Mouse (Mus musculus): ENCODE measurements around the gene Slc35e3. TPM values are rescaled to one million over a fixed set of nuclear protein-coding genes. Genes with fewer than 3 reads are reported as not detected.

The Slc35e3 gene
- polyA plus RNA-seq (2015; fragmentation: Nextera tagmentation; extraction: Ambion mirVana), result 17.5 and 18.5 TPM in 2 replicates

GRCm38 (mm10) chr10:117746297-117746883 is at the start of gene Slc35e3:
Gene Slc35e3, minus strand, starts transcription at chr10:117746365.
- 14% methylated on average over 40 of the region's 46 CpGs for WGBS
- peaks cover 8% of the 10 kb centered on the region for H3K4me1 ChIP-seq
- H3K4me3 ChIP-seq, result peak within 1 kb of the TSS; percentile 52
- H3K36me3 ChIP-seq, result peaks cover 25% of the 10 kb centered on the region
- no peaks in the 10 kb centered on the region for H3K27me3 ChIP-seq
- H3K9me3 ChIP-seq, result no peaks in the 10 kb centered on the region
- peak; percentile 97 for ATAC-seq (ENCODE audit: borderline replicate concordance, extremely low read depth, low FRiP score, low TSS enrichment)
- peak within 1 kb of the TSS; percentile 79 for H3K4me2 ChIP-seq
- H3K9ac ChIP-seq, result peak within 1 kb of the TSS; percentile 57
- H3K27ac ChIP-seq, result peak within 1 kb of the TSS; percentile 80

GRCm38 (mm10) chr10:117795206-117795605 is 49.0 kb upstream of the Slc35e3 start:
- no peaks in the 10 kb centered on the region for H3K36me3 ChIP-seq
- 63% methylated on average over 4 of the region's 4 CpGs for WGBS
- no peaks in the 10 kb centered on the region for H3K27me3 ChIP-seq
- H3K9me3 ChIP-seq, result no peaks in the 10 kb centered on the region
- no peak overlapping the region for H3K4me3 ChIP-seq
- no peak overlapping the region for H3K9ac ChIP-seq
- no peak overlapping the region for H3K4me2 ChIP-seq
- peaks cover 18% of the 10 kb centered on the region for H3K4me1 ChIP-seq
- no peak for ATAC-seq (ENCODE audit: borderline replicate concordance, extremely low read depth, low FRiP score, low TSS enrichment)
- no peak overlapping the region for H3K27ac ChIP-seq

GRCm38 (mm10) chr10:117793436-117794030 is 47.4 kb upstream of the Slc35e3 start:
- no peaks in the 10 kb centered on the region for H3K9me3 ChIP-seq
- peak overlapping the region; percentile 87 for H3K27ac ChIP-seq
- peaks cover 18% of the 10 kb centered on the region for H3K4me1 ChIP-seq
- WGBS, result 65% methylated on average over 11 of the region's 11 CpGs
- peak overlapping the region; percentile 99 for H3K4me3 ChIP-seq
- no peak for ATAC-seq (ENCODE audit: borderline replicate concordance, extremely low read depth, low FRiP score, low TSS enrichment)
- no peaks in the 10 kb centered on the region for H3K27me3 ChIP-seq
- H3K36me3 ChIP-seq, result no peaks in the 10 kb centered on the region
- no peak overlapping the region for H3K9ac ChIP-seq
- H3K4me2 ChIP-seq, result peak overlapping the region; percentile 61

GRCm38 (mm10) chr10:117792141-117793091 is 46.3 kb upstream of the Slc35e3 start, which contains the start of gene Nup107:
Gene Nup107, minus strand, starts transcription at chr10:117792705.
- Histone ChIP-seq H3K9me3 (no peaks in the 10 kb centered on the region), H3K4me2 (peak within 1 kb of the TSS; percentile 73), H3K9ac (peak within 1 kb of the TSS; percentile 95), H3K36me3 (peaks cover 6% of the 10 kb centered on the region), H3K4me3 (peak within 1 kb of the TSS; percentile 99), H3K27ac (peak within 1 kb of the TSS; percentile 87), H3K4me1 (peaks cover 18% of the 10 kb centered on the region), H3K27me3 (no peaks in the 10 kb centered on the region)
- ATAC-seq (ENCODE audit: borderline replicate concordance, extremely low read depth, low FRiP score, low TSS enrichment), result peak; percentile 98
- WGBS, result under 1% methylated on average over 75 of the region's 75 CpGs

- H3K36me3 ChIP-seq, result peaks cover 19% of the 10 kb centered on the region
- H3K4me2 ChIP-seq, result peak overlapping the region; percentile 73
- H3K27ac ChIP-seq, result no peak overlapping the region
- ATAC-seq (ENCODE audit: borderline replicate concordance, extremely low read depth, low FRiP score, low TSS enrichment), result no peak
- peaks cover 18% of the 10 kb centered on the region for H3K4me1 ChIP-seq
- 79% methylated on average over 2 of the region's 2 CpGs for WGBS
- no peaks in the 10 kb centered on the region for H3K9me3 ChIP-seq
- H3K27me3 ChIP-seq, result no peaks in the 10 kb centered on the region
- H3K9ac ChIP-seq, result peak overlapping the region; percentile 95; the same call in 1 of the 2 replicates
- peak overlapping the region; percentile 99 for H3K4me3 ChIP-seq
These were observed 45.0 kb upstream of the Slc35e3 start for GRCm38 (mm10) chr10:117791171-117791470.

- H3K9ac ChIP-seq, result no peak overlapping the region
- WGBS, result 91% methylated on average over 17 of the region's 17 CpGs
- peak overlapping the region; percentile 73 for H3K4me2 ChIP-seq
These were observed 44.4 kb upstream of the Slc35e3 start for GRCm38 (mm10) chr10:117790421-117791170.

GRCm38 (mm10) chr10:117790011-117790410 is 43.8 kb upstream of the Slc35e3 start:
- no peak overlapping the region for H3K9ac ChIP-seq
- H3K9me3 ChIP-seq, result no peaks in the 10 kb centered on the region
- no peak overlapping the region for H3K4me3 ChIP-seq
- WGBS, result 89% methylated on average over 1 of the region's 1 CpGs
- ATAC-seq (ENCODE audit: borderline replicate concordance, extremely low read depth, low FRiP score, low TSS enrichment), result no peak
- H3K27me3 ChIP-seq, result no peaks in the 10 kb centered on the region
- no peak overlapping the region for H3K4me2 ChIP-seq
- no peak overlapping the region for H3K27ac ChIP-seq
- H3K36me3 ChIP-seq, result peaks cover 29% of the 10 kb centered on the region
- H3K4me1 ChIP-seq, result peaks cover 18% of the 10 kb centered on the region

More at GRCm38 (mm10) chr10:117790421-117791170, 44.4 kb upstream of the Slc35e3 start:
- no peak overlapping the region for H3K27ac ChIP-seq
- no peak for ATAC-seq (ENCODE audit: borderline replicate concordance, extremely low read depth, low FRiP score, low TSS enrichment)
- no peaks in the 10 kb centered on the region for H3K27me3 ChIP-seq
- no peaks in the 10 kb centered on the region for H3K9me3 ChIP-seq
- peaks cover 18% of the 10 kb centered on the region for H3K4me1 ChIP-seq
- H3K4me3 ChIP-seq, result peak overlapping the region; percentile 99; the same call in 1 of the 2 replicates
- peaks cover 24% of the 10 kb centered on the region for H3K36me3 ChIP-seq

GRCm38 (mm10) chr10:117784646-117785045 is 38.5 kb upstream of the Slc35e3 start:
- Histone ChIP-seq H3K4me1 (no peaks in the 10 kb centered on the region), H3K27me3 (no peaks in the 10 kb centered on the region), H3K9ac (no peak overlapping the region), H3K4me3 (no peak overlapping the region), H3K27ac (no peak overlapping the region), H3K4me2 (no peak overlapping the region), H3K36me3 (peaks cover 72% of the 10 kb centered on the region), H3K9me3 (no peaks in the 10 kb centered on the region)
- no peak for ATAC-seq (ENCODE audit: borderline replicate concordance, extremely low read depth, low FRiP score, low TSS enrichment)
- 92% methylated on average over 7 of the region's 7 CpGs for WGBS

- Histone ChIP-seq H3K27me3 (no peaks in the 10 kb centered on the region), H3K4me3 (no peak overlapping the region), H3K4me1 (no peaks in the 10 kb centered on the region), H3K36me3 (peaks cover 77% of the 10 kb centered on the region), H3K9me3 (no peaks in the 10 kb centered on the region), H3K27ac (no peak overlapping the region), H3K9ac (no peak overlapping the region), H3K4me2 (no peak overlapping the region)
- WGBS, result 92% methylated on average over 13 of the region's 13 CpGs
- ATAC-seq (ENCODE audit: borderline replicate concordance, extremely low read depth, low FRiP score, low TSS enrichment), result no peak
These were observed 37.7 kb upstream of the Slc35e3 start for GRCm38 (mm10) chr10:117783786-117784420.

GRCm38 (mm10) chr10:117782491-117783260 is 36.5 kb upstream of the Slc35e3 start:
- Histone ChIP-seq H3K27me3 (no peaks in the 10 kb centered on the region), H3K27ac (no peak overlapping the region), H3K4me3 (no peak overlapping the region), H3K4me2 (no peak overlapping the region), H3K9me3 (no peaks in the 10 kb centered on the region), H3K4me1 (no peaks in the 10 kb centered on the region), H3K9ac (no peak overlapping the region), H3K36me3 (peaks cover 85% of the 10 kb centered on the region)
- WGBS, result 93% methylated on average over 14 of the region's 14 CpGs
- no peak for ATAC-seq (ENCODE audit: borderline replicate concordance, extremely low read depth, low FRiP score, low TSS enrichment)
